12 mouse cellular contexts compared by ENCODE assay signal in genomic region chr11:75813085-75813484, GRCm38 (mm10). TPM values are rescaled to one million over a fixed set of nuclear protein-coding genes. Genes with fewer than 3 reads are reported as not detected.
DNase-seq lines count a peak whose midpoint lies in the region; ATAC-seq and TF ChIP-seq lines count a peak whose summit lies in the region.
"Had no signal": no experiment of that assay in that cellular context is flagged by ENCODE, and none has a peak within 500 bp of the region (broad histone marks: within the 10 kb centered on the region; RNA-seq: fewer than 3 reads in every experiment).

No protein-coding gene starts in this region.

- no peak overlapping the region for H3K9ac ChIP-seq in kidney, embryonic 16.5 days (replicated peaks; ENCODE audit: low read length)
- no peak overlapping the region for H3K9ac ChIP-seq in heart, postnatal 0 days (replicated peaks; ENCODE audit: low read depth, low read length)
- no peak overlapping the region for H3K9ac ChIP-seq in hindbrain, embryonic 11.5 days (ENCODE audit: low read depth, low read length)

- no peaks in the 10 kb centered on the region for H3K36me3 ChIP-seq in kidney, embryonic 16.5 days (ENCODE audit: insufficient read depth, low read length)
- H3K36me3 ChIP-seq in heart, postnatal 0 days (replicated peaks; ENCODE audit: control insufficient read depth, insufficient read depth, low read length), result no peaks in the 10 kb centered on the region
- H3K36me3 ChIP-seq in hindbrain, embryonic 11.5 days (ENCODE audit: control insufficient read depth, insufficient read depth, low read length), result no peaks in the 10 kb centered on the region

- TF ChIP-seq CTCF in heart, postnatal 0 days (IDR thresholded peaks at IDR 0.05; ENCODE audit: low read depth), result no peak

- no peaks in the 10 kb centered on the region for H3K27me3 ChIP-seq in kidney, embryonic 16.5 days (ENCODE audit: insufficient read depth, low read length)
- H3K27me3 ChIP-seq in heart, postnatal 0 days (ENCODE audit: control insufficient read depth, insufficient read depth, low read length), result no peaks in the 10 kb centered on the region
- H3K27me3 ChIP-seq in hindbrain, embryonic 11.5 days (ENCODE audit: control insufficient read depth, insufficient read depth, low read length), result no peaks in the 10 kb centered on the region

- no peaks in the 10 kb centered on the region for H3K9me3 ChIP-seq in kidney, embryonic 16.5 days (ENCODE audit: low read length)
- no peaks in the 10 kb centered on the region for H3K9me3 ChIP-seq in heart, postnatal 0 days (replicated peaks; ENCODE audit: control insufficient read depth, low read length)
- no peaks in the 10 kb centered on the region for H3K9me3 ChIP-seq in hindbrain, embryonic 11.5 days (ENCODE audit: control insufficient read depth, low read length)

- H3K27ac ChIP-seq in kidney, embryonic 16.5 days (ENCODE audit: low read length), result no peak overlapping the region; the same call in 1 of the 2 replicates
- H3K27ac ChIP-seq in heart, postnatal 0 days (ENCODE audit: low read depth), result 0 out of 2 replicates have a peak overlapping the region, but pooled peaks have one; percentile 32
- H3K27ac ChIP-seq in hindbrain, embryonic 11.5 days (ENCODE audit: low read depth, low read length), result no peak overlapping the region
- H3K27ac ChIP-seq: macrophage had no signal

- ATAC-seq in kidney, embryonic 16.5 days (ENCODE audit: low FRiP score, low TSS enrichment), result peak; percentile 67
- ATAC-seq in heart, postnatal 0 days (ENCODE audit: insufficient read depth, low read depth), result peak; percentile 43
- ATAC-seq in CD4-positive, CD25-positive, alpha-beta regulatory T cell, adult 4 months, result no peak
- no peak for ATAC-seq in hindbrain, embryonic 11.5 days (ENCODE audit: low FRiP score)

- 30% methylated on average over 10 of the region's 10 CpGs for WGBS in kidney, embryonic 16.5 days
- WGBS in heart, postnatal 0 days, result 39% methylated on average over 10 of the region's 10 CpGs
- WGBS in hindbrain, embryonic 11.5 days, result 53% methylated on average over 10 of the region's 10 CpGs

- no peak for TF ChIP-seq EP300 in heart, postnatal 0 days (IDR thresholded peaks at IDR 0.05; ENCODE audit: low read depth)

- no peak overlapping the region for H3K4me2 ChIP-seq in kidney, embryonic 16.5 days (replicated peaks; ENCODE audit: low read depth, low read length)
- H3K4me2 ChIP-seq in heart, postnatal 0 days (ENCODE audit: low read depth, low read length), result no peak overlapping the region
- H3K4me2 ChIP-seq in hindbrain, embryonic 11.5 days (replicated peaks; ENCODE audit: low read depth, low read length), result no peak overlapping the region

- no peak overlapping the region for H3K4me3 ChIP-seq in kidney, embryonic 16.5 days (ENCODE audit: low read length)
- no peak overlapping the region for H3K4me3 ChIP-seq in heart, postnatal 0 days (ENCODE audit: low read depth, low read length)
- no peak overlapping the region for H3K4me3 ChIP-seq in hindbrain, embryonic 11.5 days (ENCODE audit: low read depth, low read length)

- DNase-seq in kidney, adult 8-10 months, result no peak
- DNase-seq in adrenal gland, adult 8-10 months, result peak; percentile 47
- DNase-seq in heart, postnatal 0 days (ENCODE audit: low spot score), result no peak
- DNase-seq in lung, postnatal 4 days, result peak; percentile 36 to 53
- no peak for DNase-seq in left cerebral cortex, adult 9 months (ENCODE audit: low spot score in 2 of 2)
- DNase-seq in hindbrain, embryonic 11.5 days (ENCODE audit: low spot score), result no peak
- DNase-seq: embryo, embryonic 11 days; layer of hippocampus, postnatal 36 days; thymus, adult 2 months had no signal

- H3K4me1 ChIP-seq in kidney, embryonic 16.5 days (ENCODE audit: insufficient read depth, low read length), result peaks cover 4% of the 10 kb centered on the region; the same call in 1 of the 2 replicates
- peaks cover 17% of the 10 kb centered on the region for H3K4me1 ChIP-seq in heart, postnatal 0 days (ENCODE audit: control insufficient read depth, insufficient read depth)
- H3K4me1 ChIP-seq in hindbrain, embryonic 11.5 days (replicated peaks; ENCODE audit: control insufficient read depth, insufficient read depth, low read length), result 0 out of 2 replicates have a peak, but pooled peaks cover 2% of the 10 kb centered on the region

RNA-seq across cellular contexts. Expression of gene Doc2b, which starts 17.2 kb away (rescaled TPM):
- 0.54 and 0.86 TPM in 2 replicates for polyA plus RNA-seq in kidney, embryonic 16.5 days (2015; fragmentation: Nextera tagmentation; extraction: Ambion mirVana)
- 10 to 100 TPM; 17.8 to 37.6 (median 26.2) TPM for total RNA-seq in adrenal gland, adult 8-10 months (2022)
- 0.62 TPM in 1 of 2 replicates, not detected in the other for total RNA-seq in heart, postnatal 0 days (2014; rRNA removed; ENCODE audit: low replicate concordance)
- 0.03 and 0.04 TPM in 2 replicates for polyA plus RNA-seq in heart, postnatal 0 days (2015; fragmentation: Nextera tagmentation; extraction: Ambion mirVana)
- not detected for polyA plus RNA-seq in CD4-positive, CD25-positive, alpha-beta regulatory T cell, adult 4 months (2017; shearing (Covaris generic))
- polyA plus RNA-seq in hindbrain, embryonic 11.5 days (2014; fragmentation: Nextera tagmentation; extraction: Ambion mirVana), result 0.24 and 0.62 TPM in 2 replicates
- polyA plus RNA-seq: macrophage had no signal

Comparison
In these comparisons a context has a peak if more than half of its experiments do, and no peak if none do; other contexts are left out.
1. ATAC-seq: peak in kidney, embryonic 16.5 days (single experiment) and heart, postnatal 0 days (single experiment); none in CD4-positive, CD25-positive, alpha-beta regulatory T cell, adult 4 months (single experiment) and hindbrain, embryonic 11.5 days (single experiment).
2. DNase-seq: peak in adrenal gland, adult 8-10 months (single experiment) and lung, postnatal 4 days (2 of 2); none in kidney, adult 8-10 months (0 of 2), heart, postnatal 0 days (single experiment), left cerebral cortex, adult 9 months (0 of 2) and hindbrain, embryonic 11.5 days (single experiment).